Mouse (Mus musculus) 3134 (cell line): ENCODE data around the gene Prune1.

Experiments
- DNase-seq: peaks from one replicate; pipeline ENCODE4 v3.0.0-alpha.2; 2011; ENCODE audit warnings: low spot score; ENCODE audit not compliant: insufficient read length; ENCODE audit errors: extremely low read depth

Gene Prune1

GRCm38 (mm10) chr3:95217255-95218134, 64.4 kb downstream of the Prune1 start, which contains the start of gene Gabpb2:
Gene Gabpb2, minus strand, starts transcription at chr3:95217916.
- DNase-seq = peak; percentile 94

- no peak for DNase-seq
Measured at GRCm38 (mm10) chr3:95216655-95217254, 65.1 kb downstream of the Prune1 start.

- DNase-seq = no peak
Measured at GRCm38 (mm10) chr3:95213609-95213975, 68.3 kb downstream of the Prune1 start.

- peak; percentile 38 for DNase-seq
Measured at GRCm38 (mm10) chr3:95212889-95213608, 68.8 kb downstream of the Prune1 start.

- no peak for DNase-seq
Measured at GRCm38 (mm10) chr3:95210585-95210984, 71.3 kb downstream of the Prune1 start.

GRCm38 (mm10) chr3:95208286-95208685, 73.6 kb downstream of the Prune1 start:
- no peak for DNase-seq

GRCm38 (mm10) chr3:95203880-95204279, 78.0 kb downstream of the Prune1 start:
- DNase-seq = no peak
